ENCODE assay signal across 9 mouse cellular contexts in genomic region chr8:105593859-105594258, GRCm38 (mm10). TPM values are rescaled to one million over a fixed set of nuclear protein-coding genes. Genes with fewer than 3 reads are reported as not detected.
DNase-seq lines count a peak whose midpoint lies in the region; ATAC-seq and TF ChIP-seq lines count a peak whose summit lies in the region.
"Had no signal": no experiment of that assay in that cellular context is flagged by ENCODE, and none has a peak within 500 bp of the region (broad histone marks: within the 10 kb centered on the region; RNA-seq: fewer than 3 reads in every experiment).

No protein-coding gene starts in this region.

- H3K9ac ChIP-seq in heart, embryonic 12.5 days, result peak overlapping the region; percentile 66
- H3K9ac ChIP-seq in kidney, postnatal 0 days (ENCODE audit: low read depth, low read length), result peak overlapping the region; percentile 36; the same call in 1 of the 2 replicates

- peaks cover 30% of the 10 kb centered on the region for H3K4me1 ChIP-seq in heart, embryonic 12.5 days (replicated peaks)
- 0 out of 2 replicates have a peak, but pooled peaks cover 3% of the 10 kb centered on the region for H3K4me1 ChIP-seq in kidney, postnatal 0 days (replicated peaks; ENCODE audit: insufficient read depth, low read length)

- TF ChIP-seq POLR2A in brain, embryonic 14.5 days (IDR thresholded peaks at IDR 0.05; ENCODE audit: borderline replicate concordance, extremely low read depth, insufficient read depth, insufficient read length, poor library complexity, severe bottlenecking), result no peak

- peak; percentile 81 for ATAC-seq in heart, embryonic 12.5 days (ENCODE audit: insufficient number of reproducible peaks, low FRiP score)
- ATAC-seq in kidney, postnatal 0 days (replicated peaks; ENCODE audit: low FRiP score, low read depth), result 0 out of 2 replicates have a peak, but pooled peaks have one; percentile 34
- ATAC-seq in megakaryocyte-erythroid progenitor cell, adult 5-6 weeks (replicated peaks; ENCODE audit: low FRiP score, low TSS enrichment, poor library complexity, severe bottlenecking), result no peak

- no peaks in the 10 kb centered on the region for H3K36me3 ChIP-seq in heart, embryonic 12.5 days
- no peaks in the 10 kb centered on the region for H3K36me3 ChIP-seq in kidney, postnatal 0 days (ENCODE audit: insufficient read depth, low read length)

- no peak for TF ChIP-seq CTCF in left cerebral cortex, adult 2 months (IDR thresholded peaks at IDR 0.05)
- no peak for TF ChIP-seq CTCF in brain, embryonic 14.5 days (IDR thresholded peaks at IDR 0.05; ENCODE audit: borderline replicate concordance, extremely low read depth, insufficient read depth, insufficient read length)
- no peak for TF ChIP-seq CTCF in kidney, postnatal 0 days (IDR thresholded peaks at IDR 0.05; ENCODE audit: low read depth)

- intact Hi-C loops in left cerebral cortex, adult 2 months (cut with DNase I), result loop anchor here (1.0 kb wide), 1 partner anchor 28 kb away; the partner anchor contains the start of gene Atp6v0d1

- no peaks in the 10 kb centered on the region for H3K9me3 ChIP-seq in heart, embryonic 12.5 days (replicated peaks)
- no peaks in the 10 kb centered on the region for H3K9me3 ChIP-seq in kidney, postnatal 0 days (replicated peaks; ENCODE audit: low read length)

- peak in 1 of 2 experiments; percentile 27 for DNase-seq in left cerebral cortex, adult 2 months (ENCODE audit: extremely low spot score in 1 of 2, low spot score in 2 of 2)
- no peak for DNase-seq in left cerebral cortex, adult 18-20 months (ENCODE audit: low spot score in 2 of 2)
- peak; percentile 15 for DNase-seq in brain, embryonic 14.5 days (ENCODE audit: low read depth)
- peak; percentile 79 for DNase-seq in kidney, postnatal 0 days (ENCODE audit: low spot score)
- DNase-seq in ovary, postnatal 36 days (ENCODE audit: low spot score), result peak; percentile 32
- DNase-seq in spleen, adult 12 weeks (ENCODE audit: low spot score), result no peak

- no peaks in the 10 kb centered on the region for H3K27me3 ChIP-seq in heart, embryonic 12.5 days (replicated peaks)
- H3K27me3 ChIP-seq in kidney, postnatal 0 days (ENCODE audit: insufficient read depth, low read length), result no peaks in the 10 kb centered on the region

- no peak overlapping the region for H3K4me3 ChIP-seq in left cerebral cortex, adult 2 months
- peak overlapping the region; percentile 39 for H3K4me3 ChIP-seq in heart, embryonic 12.5 days
- no peak overlapping the region for H3K4me3 ChIP-seq in kidney, postnatal 0 days (replicated peaks; ENCODE audit: low read depth, low read length)

- H3K4me2 ChIP-seq in heart, embryonic 12.5 days, result peak overlapping the region; percentile 65
- peak overlapping the region; percentile 45 for H3K4me2 ChIP-seq in kidney, postnatal 0 days (ENCODE audit: low read length)

- 14% methylated on average over 15 of the region's 15 CpGs for WGBS in heart, embryonic 12.5 days
- WGBS in kidney, postnatal 0 days, result 7% methylated on average over 15 of the region's 15 CpGs

- H3K27ac ChIP-seq in left cerebral cortex, adult 2 months, result 0 out of 2 replicates have a peak overlapping the region, but pooled peaks have one; percentile 32
- H3K27ac ChIP-seq in heart, embryonic 12.5 days (ENCODE audit: poor library complexity, severe bottlenecking), result peak overlapping the region; percentile 81
- H3K27ac ChIP-seq in kidney, postnatal 0 days, result peak overlapping the region; percentile 85

RNA-seq across cellular contexts. Expression of gene Ripor1, which starts 11.2 kb away (rescaled TPM):
- 10 to 100 TPM; 81.0 to 91.4 TPM for total RNA-seq in left cerebral cortex, adult 2 months (2021)
- 10 to 100 TPM; 70.6 to 84.6 TPM for total RNA-seq in left cerebral cortex, adult 18-20 months (2021)
- 23.7 and 40.3 TPM in 2 replicates for polyA plus RNA-seq in brain, embryonic 14.5 days (2012; rRNA removed)
- 32.8 and 33.4 TPM in 2 replicates for polyA plus RNA-seq in heart, embryonic 12.5 days (2016; fragmentation: Nextera tagmentation; extraction: Ambion mirVana)
- 40.9 and 44.4 TPM in 2 replicates for polyA plus RNA-seq in kidney, postnatal 0 days (2015; fragmentation: Nextera tagmentation; extraction: Ambion mirVana)
- total RNA-seq in megakaryocyte-erythroid progenitor cell, adult 5-6 weeks (2014; fragmentation: Nextera tagmentation), result 148 and 206 TPM in 2 replicates
- total RNA-seq in megakaryocyte-erythroid progenitor cell, adult 5-6 weeks (2017), result 16.7 and 20.6 TPM in 2 replicates

RNA-seq across cellular contexts. Expression of gene Atp6v0d1, which starts 28.0 kb away (rescaled TPM):
- total RNA-seq in left cerebral cortex, adult 2 months (2021), result 100 to 1,000 TPM; 288 to 319 TPM
- 100 to 1,000 TPM; 306 to 326 TPM for total RNA-seq in left cerebral cortex, adult 18-20 months (2021)
- polyA plus RNA-seq in brain, embryonic 14.5 days (2012; rRNA removed), result 210 and 236 TPM in 2 replicates
- 51.4 and 52.9 TPM in 2 replicates for polyA plus RNA-seq in heart, embryonic 12.5 days (2016; fragmentation: Nextera tagmentation; extraction: Ambion mirVana)
- polyA plus RNA-seq in kidney, postnatal 0 days (2015; fragmentation: Nextera tagmentation; extraction: Ambion mirVana), result 112 and 122 TPM in 2 replicates
- 51.9 and 70.3 TPM in 2 replicates for total RNA-seq in megakaryocyte-erythroid progenitor cell, adult 5-6 weeks (2014; fragmentation: Nextera tagmentation)
- total RNA-seq in megakaryocyte-erythroid progenitor cell, adult 5-6 weeks (2017), result 21.0 and 32.0 TPM in 2 replicates

RNA-seq across cellular contexts. Expression of gene Ctcf, which starts 42.5 kb away (rescaled TPM):
- total RNA-seq in left cerebral cortex, adult 2 months (2021), result 10 to 100 TPM; 67.4 to 70.2 TPM
- 10 to 100 TPM; 68.0 to 68.4 TPM for total RNA-seq in left cerebral cortex, adult 18-20 months (2021)
- polyA plus RNA-seq in brain, embryonic 14.5 days (2012; rRNA removed), result 36.6 and 54.8 TPM in 2 replicates
- polyA plus RNA-seq in heart, embryonic 12.5 days (2016; fragmentation: Nextera tagmentation; extraction: Ambion mirVana), result 66.1 and 75.9 TPM in 2 replicates
- polyA plus RNA-seq in kidney, postnatal 0 days (2015; fragmentation: Nextera tagmentation; extraction: Ambion mirVana), result 85.5 and 89.4 TPM in 2 replicates
- 96.1 and 112 TPM in 2 replicates for total RNA-seq in megakaryocyte-erythroid progenitor cell, adult 5-6 weeks (2014; fragmentation: Nextera tagmentation)
- 113 and 160 TPM in 2 replicates for total RNA-seq in megakaryocyte-erythroid progenitor cell, adult 5-6 weeks (2017)

RNA-seq across cellular contexts. Expression of gene Agrp, which starts 43.3 kb away (rescaled TPM):
- total RNA-seq in left cerebral cortex, adult 2 months (2021), result not detected
- not detected for total RNA-seq in left cerebral cortex, adult 18-20 months (2021)
- 0.26 and 0.55 TPM in 2 replicates for polyA plus RNA-seq in brain, embryonic 14.5 days (2012; rRNA removed)
- 0.51 and 0.64 TPM in 2 replicates for polyA plus RNA-seq in heart, embryonic 12.5 days (2016; fragmentation: Nextera tagmentation; extraction: Ambion mirVana)
- 0.61 and 1.2 TPM in 2 replicates for polyA plus RNA-seq in kidney, postnatal 0 days (2015; fragmentation: Nextera tagmentation; extraction: Ambion mirVana)
- total RNA-seq in megakaryocyte-erythroid progenitor cell, adult 5-6 weeks (2014; fragmentation: Nextera tagmentation), result not detected in 2 replicates
- not detected in 2 replicates for total RNA-seq in megakaryocyte-erythroid progenitor cell, adult 5-6 weeks (2017)
- total RNA-seq: gastrocnemius, adult 8-10 months had no signal

Comparison
In these comparisons a context has a peak if more than half of its experiments do, and no peak if none do; other contexts are left out.
1. DNase-seq: peak in brain, embryonic 14.5 days (single experiment), kidney, postnatal 0 days (single experiment) and ovary, postnatal 36 days (single experiment); none in left cerebral cortex, adult 18-20 months (0 of 2) and spleen, adult 12 weeks (single experiment).
2. H3K27ac ChIP-seq: peak in every context shown above with its lines; median percentile 85 in kidney, postnatal 0 days; 81 in heart, embryonic 12.5 days; 32 in left cerebral cortex, adult 2 months.
3. RNA of gene Atp6v0d1, which starts 28.0 kb away (total RNA-seq): 306 to 326 TPM in left cerebral cortex, adult 18-20 months and 288 to 319 TPM in left cerebral cortex, adult 2 months; 21.0 to 70.3 TPM in megakaryocyte-erythroid progenitor cell, adult 5-6 weeks; every median in the first group is over 4 times any median in the second.